Mouse (Mus musculus) central nervous system, embryonic 11.5 days (tissue): ENCODE measurements around the gene Gm3727. TPM values are rescaled to one million over a fixed set of nuclear protein-coding genes. Genes with fewer than 3 reads are reported as not detected.

Experiments
- polyA plus RNA-seq: library from polyadenylated mRNA; depleted of rRNA; stranded (reverse); fragments of >200 nt; gene quantifications from 2 replicates; pipeline ENCODE4 v1.2.3, GENCODE M21; 2012; rRNA removed

The Gm3727 gene
- not detected in 2 replicates for polyA plus RNA-seq

GRCm38 (mm10) chr14:7264614-7265013, at the start of gene Gm3727:
Gene Gm3727 (minus strand): TSS chr14:7264714.

Other genes with a start within 250 kb of the Gm3727 start
- gene Gm10406, start 237.3 kb downstream of the Gm3727 start, polyA plus RNA-seq = 2.4 and 4.5 TPM in 2 replicates
- 0.11 and 0.20 TPM in 2 replicates for gene Gm3685, start 219.7 kb downstream of the Gm3727 start, polyA plus RNA-seq
- gene Gm3696, start 164.1 kb downstream of the Gm3727 start, polyA plus RNA-seq = 2.4 and 7.7 TPM in 2 replicates
- 0.05 TPM in 1 of 2 replicates, not detected in the other for gene Gm6676, start 139.3 kb downstream of the Gm3727 start, polyA plus RNA-seq
- gene Gm3512, start 90.2 kb downstream of the Gm3727 start, polyA plus RNA-seq = 1.5 and 5.7 TPM in 2 replicates
- gene Gm16434, start 70.2 kb downstream of the Gm3727 start, polyA plus RNA-seq = 0.05 TPM in 1 of 2 replicates, not detected in the other
- 1.6 and 4.3 TPM in 2 replicates for gene Gm3739, start 50.3 kb upstream of the Gm3727 start, polyA plus RNA-seq
- not detected in 2 replicates for gene Gm5797, start 67.7 kb upstream of the Gm3727 start, polyA plus RNA-seq
- gene Gm8374, start 100.4 kb upstream of the Gm3727 start, polyA plus RNA-seq = not detected in 2 replicates
- 0.04 TPM in 1 of 2 replicates, not detected in the other for gene Gm3755, start 186.2 kb upstream of the Gm3727 start, polyA plus RNA-seq
- 3.3 and 6.8 TPM in 2 replicates for gene Gm3752, start 219.0 kb upstream of the Gm3727 start, polyA plus RNA-seq